Mouse (Mus musculus): ENCODE data around the gene Ccdc157.

Ccdc157 gene

DNA sequence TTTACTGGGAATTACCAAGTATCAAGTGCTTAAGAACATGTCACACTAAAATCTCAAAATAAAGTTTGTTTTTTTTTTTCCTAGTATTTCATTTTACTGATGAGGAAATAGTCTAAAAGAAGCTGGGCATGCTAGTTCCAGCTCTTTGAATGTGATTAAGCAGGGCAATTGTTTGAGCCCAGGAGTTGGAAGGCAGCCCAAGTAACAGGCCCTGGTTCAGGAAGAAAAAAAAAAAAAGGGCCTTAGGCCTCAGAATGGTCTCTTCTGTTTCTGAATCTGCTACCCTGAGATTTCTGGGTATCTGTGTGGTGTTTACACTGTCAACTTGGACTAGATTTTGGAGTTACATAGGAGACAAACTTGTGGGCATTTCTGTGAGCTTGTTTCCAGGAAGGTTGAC is 23.4 kb upstream of the Ccdc157 start:
- no peak for DNase-seq (ENCODE audit: low spot score in 2 of 2)

DNA sequence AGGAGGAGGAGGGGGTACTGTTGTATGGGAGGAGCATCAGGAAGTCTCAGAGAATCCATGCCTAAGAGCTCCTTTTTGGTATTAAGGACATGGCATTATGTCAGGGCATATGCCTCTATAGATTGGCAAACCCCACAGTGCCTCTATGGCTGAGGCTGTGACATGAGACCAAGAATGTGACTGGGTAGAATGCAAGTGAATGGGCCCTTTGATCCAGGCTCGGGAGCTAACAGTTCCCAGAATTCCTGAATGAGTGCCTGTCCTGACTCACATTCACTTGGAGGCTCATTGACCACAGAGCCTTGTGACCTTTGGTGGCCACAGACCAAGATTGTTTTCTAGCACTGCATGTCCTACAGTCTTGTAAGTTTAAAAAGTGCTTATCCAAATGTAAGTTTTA is 22.0 kb upstream of the Ccdc157 start:
- no peak for DNase-seq (ENCODE audit: low spot score in 2 of 2)

DNA sequence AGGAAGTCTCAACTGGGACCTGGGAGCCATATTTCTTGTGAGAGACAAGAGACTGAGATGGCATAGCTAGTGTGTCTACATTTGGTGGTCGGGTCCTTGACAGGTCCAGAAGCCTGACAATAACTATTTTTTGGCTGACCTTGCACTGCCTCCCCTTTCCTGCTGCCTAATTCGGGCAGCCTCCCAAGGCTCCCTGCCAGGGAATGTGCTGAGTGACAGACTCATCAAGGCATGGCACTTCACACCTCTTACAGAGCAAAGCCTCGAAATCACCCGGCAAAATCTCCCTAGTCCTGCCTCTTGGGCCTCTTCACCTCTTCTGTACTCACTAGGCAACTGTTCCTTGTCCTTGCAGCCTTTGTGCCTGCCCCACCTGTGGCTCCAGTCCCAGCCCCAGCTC is 17.6 kb upstream of the Ccdc157 start:
- no peak for DNase-seq (ENCODE audit: low spot score in 2 of 2)

DNA sequence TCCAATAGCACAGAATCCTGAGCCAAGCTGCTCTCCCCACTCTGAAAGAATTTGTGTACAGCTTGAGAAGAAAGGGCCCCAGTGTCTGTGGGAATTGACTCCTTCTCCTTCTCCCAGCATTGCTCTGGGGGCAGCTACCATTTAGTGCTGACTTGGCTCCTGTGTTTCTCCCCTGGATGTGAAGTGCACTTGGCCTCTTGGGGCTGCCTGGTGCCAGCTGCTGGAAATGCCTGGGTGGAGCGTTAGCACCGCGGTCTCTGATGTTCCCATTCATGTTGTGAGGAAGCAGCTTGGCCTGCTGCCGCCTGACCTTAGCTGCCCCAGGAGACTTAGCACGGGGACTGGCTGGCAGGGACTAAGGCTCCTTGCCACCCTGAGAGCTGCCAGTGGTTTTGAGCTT is 14.5 kb upstream of the Ccdc157 start:
- no peak for DNase-seq (ENCODE audit: low spot score in 2 of 2)

DNA sequence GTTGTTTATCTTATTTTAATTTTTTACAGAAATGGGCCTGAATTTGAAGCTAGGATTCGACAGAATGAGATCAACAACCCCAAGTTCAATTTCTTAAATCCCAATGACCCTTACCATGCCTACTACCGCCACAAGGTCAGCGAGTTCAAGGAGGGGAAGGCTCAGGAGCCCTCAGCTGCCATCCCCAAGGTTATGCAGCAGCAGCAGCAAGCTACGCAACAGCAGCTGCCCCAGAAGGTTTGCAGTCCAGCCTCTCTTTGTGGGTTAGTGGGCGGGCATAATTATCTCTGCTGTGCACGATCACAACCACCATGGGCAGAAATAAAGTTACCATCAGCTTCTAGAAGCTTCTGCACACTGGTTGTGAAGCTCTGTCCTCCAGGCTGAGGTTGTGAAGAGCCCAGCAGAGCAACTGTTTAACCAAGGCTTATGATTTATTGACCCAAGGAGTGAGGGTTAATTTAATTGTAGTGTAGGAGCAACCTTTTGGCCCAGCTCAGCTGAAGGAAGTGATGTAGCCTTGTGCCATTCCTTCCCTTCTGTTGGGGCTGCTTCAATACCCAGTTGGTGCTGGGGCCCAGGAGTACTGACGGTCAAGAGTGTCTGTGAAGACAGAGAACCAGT is 6.5 kb upstream of the Ccdc157 start:
- DNase-seq (ENCODE audit: low spot score in 2 of 2) = no peak

DNA sequence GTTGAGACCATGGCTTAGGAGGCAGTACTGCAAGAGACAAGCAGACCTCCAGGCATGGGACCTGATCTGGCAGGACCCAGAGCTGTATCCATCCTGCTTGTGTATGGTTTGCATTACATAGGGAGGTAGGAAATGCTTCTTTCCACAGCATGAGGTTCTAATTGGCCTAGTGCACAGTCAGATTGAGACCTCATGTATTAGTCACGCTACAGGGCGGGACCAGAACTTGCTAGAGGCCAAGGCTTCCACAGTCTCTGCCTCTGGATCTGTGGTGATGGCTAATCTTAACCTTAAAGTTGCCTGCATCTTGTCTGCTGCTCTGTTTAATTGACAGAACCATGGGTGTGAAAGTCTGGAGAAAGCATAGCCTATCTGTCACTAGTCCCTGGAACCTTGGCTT is 4.6 kb upstream of the Ccdc157 start:
- DNase-seq (ENCODE audit: low spot score in 2 of 2) = no peak

DNA sequence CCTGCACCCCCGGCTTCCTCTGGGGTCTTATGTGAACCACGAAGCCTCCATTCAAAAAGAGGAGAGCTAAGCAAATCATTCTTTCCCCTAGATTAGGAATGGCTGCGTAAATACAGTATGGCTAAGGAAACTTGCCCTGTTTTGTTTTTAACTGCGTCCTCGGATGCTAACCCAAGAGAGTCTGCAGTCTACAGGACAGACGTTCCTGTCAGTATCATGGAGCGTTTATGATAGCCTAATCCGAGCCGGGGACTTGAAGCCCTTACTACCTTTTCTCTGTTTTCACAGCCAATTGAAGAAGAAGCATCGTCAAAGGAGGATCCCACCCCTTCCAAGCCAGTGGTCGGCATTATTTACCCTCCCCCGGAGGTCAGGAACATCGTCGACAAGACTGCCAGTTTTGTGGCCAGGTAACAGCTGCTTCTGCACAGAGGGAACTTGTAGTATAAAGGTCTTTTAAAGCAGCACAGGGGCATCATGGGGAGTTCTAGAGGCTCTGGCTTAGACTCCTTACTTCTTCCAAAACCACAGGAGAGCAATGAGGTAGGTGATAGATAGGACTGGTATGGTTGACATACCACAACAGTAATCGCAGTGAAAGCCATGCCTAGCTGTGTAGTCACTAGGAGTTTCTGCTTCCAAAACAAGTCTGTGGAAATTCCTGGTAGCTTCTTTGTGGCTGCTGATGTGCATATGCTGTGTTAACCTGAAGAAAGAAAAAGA is 826 bp upstream of the Ccdc157 start:
- no peak for DNase-seq (ENCODE audit: low spot score in 2 of 2)

DNA sequence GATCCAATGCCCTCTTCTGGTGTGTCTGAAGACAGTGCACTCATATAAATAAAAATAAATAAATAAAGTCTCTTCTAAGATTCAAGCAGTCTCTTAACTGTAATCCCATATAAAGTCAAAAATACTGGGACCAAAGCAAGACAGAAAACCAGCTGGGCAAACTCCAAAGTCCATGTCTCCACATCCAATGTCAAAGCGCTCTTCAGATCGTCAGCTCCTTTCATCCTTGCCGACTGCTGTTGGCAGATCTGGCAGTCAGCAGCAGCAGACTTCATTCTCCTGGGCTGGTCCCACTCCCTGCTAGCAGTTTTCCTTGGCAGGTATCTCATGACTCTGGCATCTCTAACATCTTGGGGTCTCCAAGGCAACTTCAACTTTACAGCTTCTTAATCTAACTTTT is 1.4 kb downstream of the Ccdc157 start:
- no peak for DNase-seq (ENCODE audit: low spot score in 2 of 2)

DNA sequence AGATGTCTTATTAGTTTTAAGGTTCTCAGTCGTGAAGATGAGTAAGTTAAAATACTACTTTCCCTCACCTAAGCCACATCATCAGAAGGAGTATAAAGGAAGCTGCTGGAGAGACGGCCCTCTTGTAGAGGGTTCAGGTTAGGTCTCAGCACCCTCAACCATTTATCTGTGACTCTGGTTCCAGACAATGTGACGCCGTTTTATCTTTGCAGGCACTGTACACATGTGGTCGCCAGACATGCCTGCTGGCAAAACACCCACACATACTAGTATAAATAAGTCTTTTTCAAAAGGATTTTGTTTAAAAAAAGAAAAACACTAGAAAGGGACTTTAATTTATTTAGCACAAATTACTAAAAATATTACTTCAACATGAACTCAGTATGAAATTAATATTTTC is 4.5 kb downstream of the Ccdc157 start:
- no peak for DNase-seq (ENCODE audit: low spot score in 2 of 2)

DNA sequence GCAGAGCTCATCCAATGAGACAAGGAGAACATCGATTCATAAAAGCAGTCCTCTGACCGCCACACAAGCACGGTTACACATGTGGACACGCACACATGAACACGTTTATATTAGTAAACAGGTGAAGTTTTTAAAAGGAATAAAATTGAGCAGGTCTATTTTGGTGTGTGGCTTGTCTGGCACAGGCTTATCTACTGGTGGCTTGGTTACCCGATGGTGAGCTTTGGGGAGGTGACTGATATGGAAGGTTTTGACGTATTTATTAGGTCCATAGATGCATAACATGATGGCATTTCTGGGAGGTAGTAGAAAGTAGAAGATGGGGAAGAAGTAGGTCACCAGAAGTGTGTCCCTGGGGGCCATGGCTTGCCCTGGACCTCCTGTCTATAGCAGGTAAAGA is 6.4 kb downstream of the Ccdc157 start:
- DNase-seq (ENCODE audit: low spot score in 2 of 2) = no peak

DNA sequence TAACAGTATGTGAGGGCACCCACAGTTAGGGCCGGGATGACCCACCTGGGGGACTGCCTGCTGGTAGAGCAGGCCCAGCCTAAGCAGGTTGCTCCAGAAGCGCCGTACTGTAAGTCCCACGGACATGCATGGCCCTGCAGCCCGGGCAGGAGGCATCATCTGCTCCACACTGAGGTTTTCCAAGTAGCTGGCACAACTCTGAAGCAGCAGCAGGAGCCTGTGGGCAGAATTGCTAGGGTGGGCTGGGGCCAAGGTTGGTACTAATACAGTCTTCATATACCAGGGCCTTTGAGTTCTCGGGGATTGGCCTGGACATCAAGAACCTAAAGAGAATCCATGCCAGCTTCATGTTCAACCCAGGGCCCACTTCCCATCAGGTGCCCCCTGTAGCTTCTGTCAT is 10.2 kb downstream of the Ccdc157 start:
- DNase-seq (ENCODE audit: low spot score in 2 of 2) = no peak

DNA sequence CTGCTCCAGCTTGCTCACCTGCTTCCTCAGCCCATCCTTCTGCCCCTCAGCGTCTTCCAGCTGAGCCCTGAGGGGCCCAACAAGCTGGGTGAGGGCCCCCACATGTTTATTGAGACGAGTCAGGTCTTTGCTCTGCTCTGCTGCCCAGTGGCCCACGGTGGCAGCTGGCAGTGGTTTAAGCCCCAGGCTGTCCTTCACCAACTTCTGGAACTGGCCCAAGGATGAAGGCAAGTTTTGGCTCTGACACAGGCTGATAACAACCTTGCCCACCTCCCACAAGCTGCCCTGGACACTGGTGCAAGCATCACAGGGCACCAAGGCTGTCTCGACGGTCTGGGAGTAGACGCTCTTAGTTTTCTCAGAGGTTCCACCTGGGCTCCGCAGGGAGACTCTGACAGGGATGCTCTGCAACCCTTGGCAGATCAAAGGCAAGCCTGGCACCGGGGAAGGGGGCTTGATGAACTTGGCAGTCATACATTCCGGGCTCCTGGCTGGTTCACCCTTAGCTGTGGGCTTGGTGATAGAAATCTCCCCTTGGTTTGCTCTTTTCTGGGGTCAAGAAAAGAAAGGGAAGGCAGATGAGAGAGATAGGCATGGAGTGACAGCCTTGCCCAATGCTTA is 11.4 kb downstream of the Ccdc157 start:
- no peak for DNase-seq (ENCODE audit: low spot score in 2 of 2)

DNA sequence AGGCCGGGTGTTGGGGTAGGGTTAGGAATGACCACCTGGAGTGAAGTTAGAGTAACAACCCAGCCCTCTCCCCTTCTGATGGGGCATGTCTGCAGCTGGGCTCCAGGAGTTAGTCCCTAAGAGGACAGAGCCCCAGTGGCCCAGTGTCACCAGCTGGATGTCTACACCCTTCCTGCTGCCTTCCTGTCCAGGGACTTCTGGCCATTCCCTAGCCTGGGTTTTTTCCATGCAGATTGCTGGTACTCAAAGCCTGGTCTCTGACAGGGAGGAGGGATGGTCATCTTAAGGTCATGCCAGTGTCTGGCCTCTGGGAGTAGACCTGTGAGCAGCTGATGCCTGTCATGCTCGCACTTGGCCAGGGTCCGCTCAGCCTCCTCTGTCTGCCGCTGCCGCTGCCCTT is 12.0 kb downstream of the Ccdc157 start:
- no peak for DNase-seq (ENCODE audit: low spot score in 2 of 2)

DNA sequence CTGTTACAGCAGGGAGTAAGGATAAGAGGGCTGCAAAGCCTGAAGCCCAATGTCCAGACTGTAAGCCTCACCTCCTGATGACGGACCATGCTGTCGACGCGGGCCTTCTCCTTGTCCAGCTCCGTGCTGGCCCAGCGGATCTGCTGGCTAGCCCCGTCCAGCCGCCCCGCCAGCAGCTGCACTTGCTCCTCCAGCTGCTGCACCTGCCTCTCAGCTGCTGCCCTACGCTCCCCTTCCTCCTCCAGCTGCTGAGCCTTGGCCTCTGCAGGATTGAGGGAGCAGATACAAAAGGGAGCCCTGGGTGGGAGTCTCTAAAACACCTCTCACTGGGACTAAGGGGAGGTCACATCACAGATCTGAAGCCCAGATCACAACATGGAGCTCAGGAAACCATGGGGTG is 13.0 kb downstream of the Ccdc157 start:
- no peak for DNase-seq (ENCODE audit: low spot score in 2 of 2)

DNA sequence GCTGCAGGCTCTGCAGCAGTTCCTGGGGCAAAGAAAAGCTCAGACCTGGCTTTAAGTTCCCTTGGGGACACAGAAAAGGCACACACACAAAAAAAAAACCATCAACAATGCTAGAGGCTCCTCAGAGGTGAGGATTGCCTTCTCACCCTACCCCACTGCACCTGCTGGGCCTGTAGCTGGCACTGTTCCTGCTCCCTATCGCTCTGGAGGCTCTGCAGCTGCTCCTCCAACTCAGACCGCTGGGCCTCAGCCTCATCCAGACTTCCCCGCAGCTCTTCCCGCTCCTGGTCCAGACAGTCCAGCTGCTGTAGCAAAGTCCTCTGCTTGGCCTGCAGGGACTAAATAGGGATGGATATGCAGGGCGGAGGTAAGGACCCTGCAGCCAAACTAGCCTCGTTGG is 13.7 kb downstream of the Ccdc157 start:
- no peak for DNase-seq (ENCODE audit: low spot score in 2 of 2)

DNA sequence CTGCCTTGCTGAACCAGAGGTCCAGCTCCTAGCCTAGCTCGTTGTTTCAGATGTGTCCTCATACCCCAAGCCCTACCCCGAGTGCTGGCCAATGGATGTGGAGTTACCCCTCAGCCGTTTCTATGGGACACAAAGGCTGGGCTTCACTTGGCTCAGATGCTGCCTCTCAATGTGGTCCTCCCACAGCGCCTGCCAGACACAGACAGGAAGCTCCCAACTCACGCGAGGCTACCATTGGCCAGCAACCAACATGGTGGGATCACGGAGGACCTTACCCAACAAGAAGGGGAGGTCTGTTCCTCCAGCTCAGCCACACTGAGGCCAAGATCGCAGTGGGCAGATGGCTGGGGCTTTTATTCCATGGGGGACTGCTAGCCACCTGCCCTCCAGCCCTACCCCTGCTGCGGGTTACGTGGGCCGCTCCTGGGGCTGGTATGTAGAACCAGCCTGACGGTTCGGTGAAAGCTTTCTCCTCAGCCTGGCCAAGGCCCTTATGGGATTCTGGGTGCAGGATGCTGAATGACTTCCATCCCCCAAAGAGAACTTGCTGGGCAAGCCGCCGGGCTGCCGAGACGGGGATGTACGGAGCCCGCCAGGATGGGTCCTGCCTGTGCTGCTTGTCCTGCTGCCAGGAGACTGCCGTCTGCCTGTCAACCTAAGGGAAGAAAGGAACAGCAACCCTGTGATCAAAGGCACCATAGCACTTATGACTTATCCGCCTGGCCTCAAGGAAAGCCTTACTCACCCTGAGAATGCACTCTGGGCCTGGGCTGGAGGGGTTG is 16.6 kb downstream of the Ccdc157 start:
- no peak for DNase-seq (ENCODE audit: low spot score in 2 of 2)

DNA sequence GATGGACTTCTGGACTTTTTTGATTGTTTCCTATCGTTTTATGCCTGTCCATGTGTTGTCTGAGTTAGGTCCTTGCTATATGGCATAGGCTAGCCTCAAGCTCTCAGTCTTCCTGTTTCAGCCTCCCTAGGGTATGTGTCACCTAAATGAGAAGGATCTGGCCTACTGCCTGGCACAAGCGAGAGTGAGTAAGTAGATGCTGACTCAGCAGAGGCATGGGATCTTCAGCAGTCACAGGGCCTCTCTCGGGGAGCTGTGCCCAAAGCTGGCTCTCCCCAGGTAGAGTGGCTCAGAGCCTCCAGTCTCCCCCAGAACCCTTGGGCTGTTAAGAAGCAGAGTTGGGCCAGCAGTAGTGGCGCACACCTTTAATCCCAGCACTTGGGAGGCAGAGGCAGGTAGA is 17.7 kb downstream of the Ccdc157 start:
- DNase-seq (ENCODE audit: low spot score in 2 of 2) = no peak

DNA sequence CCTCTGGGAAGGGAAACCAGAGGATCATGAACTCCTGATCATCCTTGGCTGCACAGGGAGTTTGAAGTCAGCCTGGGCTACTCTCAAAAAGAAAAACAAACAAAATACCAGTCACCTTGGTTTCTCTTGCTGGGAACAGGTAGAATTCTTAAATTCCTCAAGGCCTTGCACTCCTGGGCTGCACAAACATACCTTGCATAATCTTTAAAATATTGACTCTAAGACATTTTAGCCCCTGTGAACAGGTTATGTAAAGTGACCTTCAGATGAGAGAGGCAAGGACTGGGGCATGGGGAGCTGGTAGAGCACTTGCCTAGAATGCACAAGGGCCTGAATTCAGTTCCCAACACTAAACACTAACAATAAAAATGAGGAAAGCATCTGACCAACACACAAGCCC is 18.6 kb downstream of the Ccdc157 start:
- DNase-seq (ENCODE audit: low spot score in 2 of 2) = no peak

DNA sequence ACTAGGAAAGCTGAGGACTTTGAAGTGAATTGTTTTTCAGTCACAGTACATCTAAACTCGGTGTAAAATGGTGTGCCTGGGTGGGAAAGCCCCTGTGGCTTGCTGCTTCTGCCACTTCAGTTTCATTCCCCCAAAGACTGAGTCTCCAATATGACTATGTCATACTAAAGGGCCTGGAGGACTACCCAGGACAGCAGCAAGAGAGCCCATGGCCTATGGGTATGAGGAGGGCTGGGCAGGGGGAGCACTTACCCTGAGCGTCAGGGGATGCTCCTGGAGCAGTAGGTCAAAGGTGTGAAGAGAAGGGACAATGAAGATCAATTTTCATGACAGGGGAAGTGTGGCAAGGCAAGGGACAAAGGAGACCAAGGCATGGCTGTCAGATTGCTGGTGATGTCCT is 21.1 kb downstream of the Ccdc157 start:
- no peak for DNase-seq (ENCODE audit: low spot score in 2 of 2)

DNA sequence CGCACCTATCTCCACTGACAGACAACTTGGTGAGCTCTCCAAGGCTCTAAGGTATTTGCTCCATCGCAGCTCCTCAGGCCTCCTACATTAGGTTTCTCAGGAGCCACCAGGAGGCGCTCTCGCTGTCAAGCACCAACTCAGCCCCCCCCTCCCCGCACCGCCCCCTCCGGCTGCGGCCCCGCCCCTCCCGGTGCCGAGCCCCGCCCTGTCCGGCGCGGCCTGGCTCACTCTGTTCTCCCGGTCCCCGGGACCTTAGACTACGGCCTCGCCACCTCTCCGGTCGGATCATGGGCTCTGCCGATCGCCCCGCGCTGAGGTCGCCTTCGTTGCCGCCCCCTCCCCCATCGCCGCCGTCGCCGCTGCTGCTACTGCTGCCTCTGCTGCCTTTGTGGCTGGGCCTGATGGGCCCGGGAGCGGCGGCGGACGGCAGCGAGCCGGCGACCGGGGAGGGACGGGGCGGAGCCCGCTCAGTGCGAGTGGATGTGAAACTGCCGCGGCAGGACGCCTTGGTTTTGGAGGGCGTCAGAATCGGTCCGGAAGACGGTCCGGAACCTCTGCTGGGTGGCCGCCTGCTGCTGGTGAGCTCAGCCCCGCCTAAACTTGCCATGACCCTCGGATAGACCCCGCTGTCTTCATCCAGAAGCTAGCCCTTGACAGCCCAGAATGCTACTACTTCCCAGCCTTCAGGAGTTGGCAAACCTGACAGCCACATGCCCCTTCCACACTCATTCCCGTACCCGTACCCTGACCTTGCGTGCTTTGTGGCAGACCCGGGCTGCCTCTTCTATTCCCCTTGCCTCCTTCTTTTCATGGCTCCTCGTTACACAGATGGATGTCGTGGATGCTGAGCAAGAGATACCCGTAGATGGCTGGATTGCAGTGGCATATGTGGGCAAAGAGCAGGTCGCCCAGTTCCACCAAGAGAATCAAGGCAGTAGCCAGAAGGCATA is 24.8 kb downstream of the Ccdc157 start, which contains the start of gene Rnf215:
Gene Rnf215, plus strand, starts transcription at position 217 of the 950 bp plus-strand sequence.
- peak; percentile 76 to 85 for DNase-seq (ENCODE audit: low spot score in 2 of 2)

DNA sequence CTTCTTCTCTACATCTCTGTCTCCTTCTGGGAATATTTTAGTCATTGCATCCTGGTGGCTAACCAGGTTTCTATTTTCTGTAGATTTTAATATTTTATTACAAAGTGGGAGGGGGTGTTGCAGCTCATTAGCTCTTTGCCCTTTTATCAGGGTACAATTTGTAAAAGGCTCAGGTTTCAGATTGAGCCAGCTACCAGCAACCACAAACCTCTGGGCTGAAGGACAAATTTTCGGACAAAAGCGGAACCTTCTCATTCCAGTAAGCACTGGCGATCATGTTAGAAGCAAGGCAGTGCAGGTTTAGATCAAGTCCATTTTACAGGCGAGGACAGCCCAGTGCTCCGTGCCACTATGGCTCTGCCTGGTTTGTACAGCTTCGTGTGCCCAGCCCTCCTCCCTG is 25.7 kb downstream of the Ccdc157 start:
- DNase-seq (ENCODE audit: low spot score in 2 of 2) = no peak

Data from natural killer cell, adult 2 months (primary cell).